Mouse (Mus musculus): ENCODE measurements around the gene Cnot8. TPM values are rescaled to one million over a fixed set of nuclear protein-coding genes. Genes with fewer than 3 reads are reported as not detected.
A peak's percentile ranks its signal among the peaks of the same experiment; 100 is the strongest.
"Not testable (repeated sequence)": the region's sequence is repeated elsewhere in the genome, so short reads cannot be mapped to it uniquely, and the experiment has no call there.

The Cnot8 gene
- 43.2 and 46.2 TPM in 2 replicates for polyA plus RNA-seq (2015; fragmentation: Nextera tagmentation; extraction: Ambion mirVana)

DNA sequence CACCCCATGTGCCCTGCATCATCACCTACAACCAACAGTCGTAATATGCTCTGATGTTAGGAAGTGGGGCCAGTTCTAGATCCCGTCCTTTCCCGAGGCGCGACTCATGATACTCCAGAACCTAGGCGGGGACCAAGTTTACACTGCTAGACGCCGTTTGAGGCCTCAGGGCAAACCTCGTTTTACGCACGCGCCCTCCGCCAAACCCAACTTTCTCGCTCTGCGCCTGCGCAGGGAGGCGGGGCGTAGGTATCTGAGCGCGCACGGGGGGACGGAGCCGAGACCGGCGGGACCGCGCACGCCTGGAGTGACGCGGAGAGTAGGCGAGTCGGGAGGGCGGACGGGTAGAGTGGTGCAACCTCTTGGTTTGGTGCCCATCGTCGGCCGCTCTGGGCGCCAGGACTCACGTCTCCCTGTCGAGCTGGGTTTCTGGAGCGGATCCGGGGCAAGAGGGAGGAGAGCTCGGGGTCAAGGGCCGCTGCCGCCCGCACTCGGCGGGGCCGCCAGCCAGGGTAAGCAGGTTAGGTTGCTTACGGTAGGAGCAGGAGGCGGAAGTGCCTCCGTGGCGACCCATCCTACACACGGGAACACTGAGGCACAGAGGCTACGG, at the start of gene Cnot8:
Gene Cnot8 (plus strand): TSS at position 457 of the 610 bp plus-strand sequence.
- Histone ChIP-seq H3K9ac (ENCODE audit: low read depth, low read length) (peak within 1 kb of the TSS; percentile 71), H3K4me3 (ENCODE audit: low read depth, low read length) (peak within 1 kb of the TSS; percentile 74), H3K4me1 (replicated peaks; ENCODE audit: control insufficient read depth, insufficient read depth, low read length) (peaks cover 3% of the 10 kb centered on the region; the same call in 1 of the 2 replicates), H3K27me3 (replicated peaks; ENCODE audit: control insufficient read depth, insufficient read depth, low read length) (no peaks in the 10 kb centered on the region), H3K27ac (ENCODE audit: low read depth, low read length) (peak within 1 kb of the TSS; percentile 93), H3K4me2 (replicated peaks; ENCODE audit: low read depth) (peak within 1 kb of the TSS; percentile 77), H3K36me3 (ENCODE audit: control insufficient read depth, insufficient read depth) (no peaks in the 10 kb centered on the region), H3K9me3 (ENCODE audit: control insufficient read depth) (no peaks in the 10 kb centered on the region)
- no peak for TF ChIP-seq CTCF (IDR thresholded peaks at IDR 0.05; ENCODE audit: low read depth)
- under 1% methylated on average over 55 of the region's 55 CpGs for WGBS
- peak; percentile 99 for ATAC-seq

DNA sequence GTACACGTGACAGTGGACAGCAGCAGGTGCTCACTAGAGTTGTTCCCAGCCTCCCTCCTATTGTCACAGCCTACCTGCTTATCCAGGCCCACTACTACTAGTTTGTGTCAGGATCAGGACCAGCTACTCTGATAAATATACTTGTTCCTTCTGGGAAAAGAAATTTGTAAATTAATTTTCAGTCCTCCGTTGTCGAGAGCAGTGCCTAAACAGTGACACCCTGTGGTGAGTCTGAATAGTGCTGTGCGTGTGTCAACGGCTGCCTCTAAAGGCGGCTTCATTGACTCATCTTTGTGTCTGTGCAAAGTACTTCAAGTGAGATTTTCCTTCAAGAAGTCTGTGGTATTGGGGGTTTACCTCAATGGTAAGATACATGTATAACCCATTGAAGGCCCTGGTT, 46.5 kb upstream of the Cnot8 start:
- Histone ChIP-seq H3K27ac (ENCODE audit: low read depth, low read length) (no peak overlapping the region), H3K9me3 (ENCODE audit: control insufficient read depth) (no peaks in the 10 kb centered on the region), H3K4me3 (ENCODE audit: low read depth, low read length) (no peak overlapping the region), H3K27me3 (replicated peaks; ENCODE audit: control insufficient read depth, insufficient read depth, low read length) (no peaks in the 10 kb centered on the region), H3K36me3 (ENCODE audit: control insufficient read depth, insufficient read depth) (peaks cover 70% of the 10 kb centered on the region), H3K4me1 (replicated peaks; ENCODE audit: control insufficient read depth, insufficient read depth, low read length) (no peaks in the 10 kb centered on the region), H3K9ac (ENCODE audit: low read depth, low read length) (no peak overlapping the region), H3K4me2 (replicated peaks; ENCODE audit: low read depth) (no peak overlapping the region)
- WGBS: 37% methylated on average over 6 of the region's 6 CpGs
- peak; percentile 86 for TF ChIP-seq CTCF (IDR thresholded peaks at IDR 0.05; ENCODE audit: low read depth)
- ATAC-seq: no peak

DNA sequence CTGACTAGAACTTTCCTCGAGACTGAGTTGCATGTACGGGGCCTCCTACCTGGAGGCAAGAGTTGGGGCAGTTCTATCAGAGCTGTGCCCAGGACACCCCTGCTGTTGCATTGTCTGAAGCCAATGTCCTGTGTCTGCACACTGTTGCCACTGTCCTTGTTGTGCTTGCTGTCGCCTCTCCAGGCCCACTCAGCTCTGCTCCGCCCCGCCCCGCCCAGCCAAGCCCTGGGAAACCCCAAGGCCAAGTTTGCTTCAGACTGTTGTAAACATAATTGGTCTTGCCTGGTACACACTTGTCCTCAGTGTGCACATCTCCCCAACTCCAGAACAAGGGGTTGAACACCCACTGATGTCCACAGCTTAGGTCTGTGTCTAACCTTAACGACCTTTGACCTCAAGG, 44.2 kb upstream of the Cnot8 start:
- H3K9ac ChIP-seq (ENCODE audit: low read depth, low read length); H3K27ac ChIP-seq (ENCODE audit: low read depth, low read length); ATAC-seq; H3K9me3 ChIP-seq (ENCODE audit: control insufficient read depth); H3K4me3 ChIP-seq (ENCODE audit: low read depth, low read length); H3K4me2 ChIP-seq (replicated peaks; ENCODE audit: low read depth); H3K27me3 ChIP-seq (replicated peaks; ENCODE audit: control insufficient read depth, insufficient read depth, low read length); H3K4me1 ChIP-seq (replicated peaks; ENCODE audit: control insufficient read depth, insufficient read depth, low read length): not testable (repeated sequence)
- WGBS: 71% methylated on average over 7 of the region's 7 CpGs
- peaks cover 55% of the 10 kb centered on the region for H3K36me3 ChIP-seq (ENCODE audit: control insufficient read depth, insufficient read depth)

DNA sequence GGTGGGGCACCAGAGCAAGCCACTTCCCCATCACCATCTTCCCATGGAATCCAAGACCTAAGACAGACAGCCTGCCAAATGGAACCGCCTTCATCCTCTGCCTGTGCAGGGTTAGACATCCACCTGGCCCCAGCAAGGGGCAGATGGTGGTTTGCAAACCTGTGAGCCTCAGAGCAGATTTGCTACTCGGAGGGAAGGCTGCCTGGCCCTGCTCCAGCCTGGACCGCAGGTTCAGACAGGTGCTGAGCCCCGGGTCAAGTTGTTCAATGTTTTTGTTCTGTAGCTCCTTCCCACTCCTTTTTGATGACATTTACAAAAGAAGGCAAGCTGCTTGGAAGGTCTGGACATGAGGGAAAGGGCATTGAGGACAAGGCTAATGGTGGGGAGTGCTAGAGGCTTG, 42.7 kb upstream of the Cnot8 start:
- H3K27ac ChIP-seq (ENCODE audit: low read depth, low read length); ATAC-seq; H3K9ac ChIP-seq (ENCODE audit: low read depth, low read length); H3K4me1 ChIP-seq (replicated peaks; ENCODE audit: control insufficient read depth, insufficient read depth, low read length); H3K4me3 ChIP-seq (ENCODE audit: low read depth, low read length); H3K9me3 ChIP-seq (ENCODE audit: control insufficient read depth); H3K27me3 ChIP-seq (replicated peaks; ENCODE audit: control insufficient read depth, insufficient read depth, low read length); H3K4me2 ChIP-seq (replicated peaks; ENCODE audit: low read depth): not testable (repeated sequence)
- 91% methylated on average over 3 of the region's 4 CpGs for WGBS
- peaks cover 41% of the 10 kb centered on the region for H3K36me3 ChIP-seq (ENCODE audit: control insufficient read depth, insufficient read depth)

DNA sequence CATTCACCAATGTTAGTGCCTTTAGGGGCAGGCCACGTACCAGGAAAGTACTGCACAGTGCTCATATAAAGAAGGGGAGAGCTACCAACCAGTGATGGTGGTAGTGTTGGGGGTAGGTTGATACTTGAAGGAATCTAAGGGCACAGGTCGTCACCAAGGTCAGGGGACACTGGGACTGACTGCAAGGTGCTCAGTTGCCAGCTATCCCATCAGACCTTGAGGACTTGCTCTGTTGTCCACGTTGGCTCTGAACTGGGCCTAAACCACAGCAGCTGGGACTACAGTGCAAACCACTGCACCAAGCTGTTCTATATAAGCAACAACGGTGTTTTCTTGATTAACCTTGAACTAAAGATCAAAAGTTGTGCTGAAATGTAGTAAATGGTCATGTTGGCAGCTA, 41.4 kb upstream of the Cnot8 start:
- WGBS: 87% methylated on average over 4 of the region's 4 CpGs
- H3K4me2 ChIP-seq (replicated peaks; ENCODE audit: low read depth): no peak overlapping the region
- no peaks in the 10 kb centered on the region for H3K9me3 ChIP-seq (ENCODE audit: control insufficient read depth)
- H3K4me3 ChIP-seq (ENCODE audit: low read depth, low read length): no peak overlapping the region
- TF ChIP-seq CTCF (IDR thresholded peaks at IDR 0.05; ENCODE audit: low read depth): no peak
- no peak for ATAC-seq
- no peak overlapping the region for H3K27ac ChIP-seq (ENCODE audit: low read depth, low read length)
- no peak overlapping the region for H3K9ac ChIP-seq (ENCODE audit: low read depth, low read length)
- H3K4me1 ChIP-seq (replicated peaks; ENCODE audit: control insufficient read depth, insufficient read depth, low read length): 0 out of 2 replicates have a peak, but pooled peaks cover under 1% of the 10 kb centered on the region
- H3K36me3 ChIP-seq (ENCODE audit: control insufficient read depth, insufficient read depth): peaks cover 30% of the 10 kb centered on the region
- no peaks in the 10 kb centered on the region for H3K27me3 ChIP-seq (replicated peaks; ENCODE audit: control insufficient read depth, insufficient read depth, low read length)

DNA sequence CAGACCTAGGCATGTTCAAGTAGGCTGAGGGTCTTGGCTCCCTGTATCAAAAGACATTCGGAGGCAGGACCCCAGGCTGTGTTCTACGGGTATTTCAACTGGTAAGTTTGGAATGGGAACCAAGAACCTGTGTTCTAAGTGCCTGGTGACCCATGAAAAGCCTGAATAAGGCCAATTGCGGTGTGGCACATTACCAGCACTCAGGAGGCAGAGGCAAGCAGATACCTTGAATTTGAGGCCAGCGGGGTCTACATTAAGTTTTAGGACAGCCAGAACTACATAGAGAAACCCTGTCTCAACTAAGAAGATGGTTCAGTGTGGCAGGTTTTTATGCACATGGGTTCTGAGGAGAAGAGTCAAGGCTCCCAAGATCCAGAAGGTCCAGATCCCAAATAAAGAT, 38.9 kb upstream of the Cnot8 start:
- WGBS: 92% methylated on average over 4 of the region's 4 CpGs
- TF ChIP-seq CTCF (IDR thresholded peaks at IDR 0.05; ENCODE audit: low read depth): no peak
- peaks cover 11% of the 10 kb centered on the region; the same call in 1 of the 2 replicates for H3K36me3 ChIP-seq (ENCODE audit: control insufficient read depth, insufficient read depth)
- no peaks in the 10 kb centered on the region for H3K27me3 ChIP-seq (replicated peaks; ENCODE audit: control insufficient read depth, insufficient read depth, low read length)
- H3K4me3 ChIP-seq (ENCODE audit: low read depth, low read length): no peak overlapping the region
- H3K4me2 ChIP-seq (replicated peaks; ENCODE audit: low read depth): no peak overlapping the region
- H3K9ac ChIP-seq (ENCODE audit: low read depth, low read length): no peak overlapping the region
- peaks cover 4% of the 10 kb centered on the region; the same call in 1 of the 2 replicates for H3K4me1 ChIP-seq (replicated peaks; ENCODE audit: control insufficient read depth, insufficient read depth, low read length)
- no peaks in the 10 kb centered on the region for H3K9me3 ChIP-seq (ENCODE audit: control insufficient read depth)
- no peak for ATAC-seq
- H3K27ac ChIP-seq (ENCODE audit: low read depth, low read length): no peak overlapping the region
